Mouse (Mus musculus): ENCODE data around the gene Ctbs.

Gene Ctbs

GRCm38 (mm10) chr3:146499431-146500002 is 49.9 kb downstream of the Ctbs start, which contains the start of the genes Spata1 and Gng5:
TSS of gene Spata1 (minus strand) at chr3:146499753.
TSS of gene Gng5 (plus strand) at chr3:146499807.
- peak; percentile 92 to 95 for DNase-seq

DNA sequence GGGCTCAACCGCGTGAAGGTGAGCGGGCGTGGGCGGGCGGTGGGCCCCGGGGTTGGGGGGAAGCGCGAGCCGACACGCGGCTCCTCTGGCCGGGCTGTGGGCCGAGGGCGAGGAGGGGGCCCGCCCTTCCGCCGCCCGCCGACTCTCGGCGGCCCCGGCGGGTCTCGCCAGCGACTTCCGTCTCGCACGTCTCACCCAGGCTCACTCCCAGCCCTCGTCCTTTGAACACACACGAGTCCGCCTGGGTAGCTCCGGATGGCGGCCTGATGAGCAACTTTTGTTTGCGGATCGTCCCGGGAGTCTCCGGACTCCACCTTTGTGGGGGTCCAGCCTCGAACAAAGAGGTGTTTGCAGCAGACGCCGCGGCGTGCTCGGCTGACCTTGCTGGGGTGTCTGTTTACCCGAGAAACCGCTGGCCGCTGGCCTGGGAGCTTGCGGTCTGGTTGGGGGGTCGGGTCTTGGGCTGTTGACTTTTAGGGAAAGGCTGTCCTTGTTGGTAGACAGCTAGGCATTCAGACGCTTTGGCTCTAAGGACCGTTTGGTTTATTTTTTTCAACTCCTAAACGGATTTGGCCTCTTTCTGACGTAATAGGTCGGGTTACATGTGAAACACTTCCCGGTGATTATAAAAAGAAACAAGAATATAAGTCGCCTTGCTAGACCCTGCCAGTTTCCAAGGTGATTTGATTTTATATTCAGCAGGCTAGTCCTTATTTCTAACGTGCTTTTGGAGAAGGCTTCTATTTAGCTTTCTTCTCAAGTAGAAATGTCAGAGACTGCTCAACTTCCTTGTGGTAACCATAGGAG is 50.6 kb downstream of the Ctbs start:
- peak; percentile 54 to 79 for DNase-seq

GRCm38 (mm10) chr3:146500810-146501201 is 51.2 kb downstream of the Ctbs start:
- no peak for DNase-seq

DNA sequence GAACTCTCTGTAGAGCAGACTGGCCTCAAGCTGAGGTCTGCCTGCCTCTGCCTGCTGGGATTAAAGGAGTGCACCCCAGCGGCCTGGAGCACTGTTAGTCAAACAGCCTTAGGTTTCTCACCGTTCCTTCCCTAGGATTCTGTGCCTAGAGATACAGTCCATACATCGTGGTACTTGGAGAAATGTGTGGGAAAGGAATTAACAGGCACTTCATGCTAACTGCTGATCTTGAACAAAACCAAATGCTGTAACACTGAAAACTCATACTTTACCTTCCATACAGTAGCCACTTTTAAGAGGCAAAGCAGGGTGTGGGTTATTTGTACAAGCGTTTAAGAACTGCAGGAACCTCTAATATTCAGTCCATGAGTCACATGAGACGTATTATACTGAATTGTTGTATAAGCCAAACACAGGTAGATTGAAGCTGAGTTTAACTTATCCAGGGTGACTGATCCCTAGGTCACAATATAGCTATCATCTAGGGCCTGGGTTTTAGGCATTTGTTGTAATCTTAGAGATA is 52.1 kb downstream of the Ctbs start:
- DNase-seq = no peak

DNA sequence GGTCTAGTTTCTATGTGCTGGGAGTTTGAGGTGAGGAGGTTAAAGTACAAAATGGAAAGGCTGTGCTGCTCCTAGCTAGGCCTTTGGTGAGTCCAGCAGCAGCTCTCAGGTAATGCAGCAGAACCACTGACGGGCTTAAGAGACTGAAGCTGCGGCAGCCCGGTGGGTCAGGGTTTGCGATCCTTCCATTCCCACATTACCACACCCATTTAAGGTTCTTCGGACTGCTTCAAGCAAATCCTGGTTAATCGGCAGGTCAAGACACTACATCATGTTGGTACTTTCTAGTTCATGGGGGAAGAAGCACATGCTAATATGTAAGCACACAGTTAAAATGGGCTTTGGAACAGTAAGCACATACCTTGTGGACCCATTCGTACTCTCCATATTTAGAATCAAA is 57.1 kb downstream of the Ctbs start:
- no peak for DNase-seq
